Mouse (Mus musculus): ENCODE measurements around the gene Smarce1.
A peak's percentile ranks its signal among the peaks of the same experiment; 100 is the strongest.

- TF ChIP-seq MXI1 (IDR thresholded peaks at IDR 0.05; ENCODE audit: low read depth, low read length) (no peak), ZC3H11A (IDR thresholded peaks at IDR 0.05; ENCODE audit: low read depth, low read length) (no peak), ZNF384 (IDR thresholded peaks at IDR 0.05; ENCODE audit: low read depth, low read length) (no peak), MAX (IDR thresholded peaks at IDR 0.05; ENCODE audit: low read length) (peak; percentile 50), SMC3 (IDR thresholded peaks at IDR 0.05; ENCODE audit: low read depth, low read length) (peak; percentile 52), PAX5 (IDR thresholded peaks at IDR 0.05; ENCODE audit: low read length) (no peak), MAFK (IDR thresholded peaks at IDR 0.05; ENCODE audit: insufficient replicate concordance, low read length) (no peak), CTCF (conservative IDR thresholded peaks at IDR 0.05 in 1 of 2, IDR thresholded peaks at IDR 0.05 in 1 of 2; ENCODE audit: low read depth in 2 of 2, low read length in 2 of 2) (peak; percentile 25 to 74; a peak in 3 of 4 replicates)
These were observed 23.1 kb upstream of the Smarce1 start for GRCm38 (mm10) chr11:99253893-99254292.

Data from CH12.LX (cell line).